Mouse (Mus musculus): ENCODE measurements around the gene Eapp.
"Not testable (repeated sequence)": the region's sequence is repeated elsewhere in the genome, so short reads cannot be mapped to it uniquely, and the experiment has no call there.

Gene Eapp

DNA sequence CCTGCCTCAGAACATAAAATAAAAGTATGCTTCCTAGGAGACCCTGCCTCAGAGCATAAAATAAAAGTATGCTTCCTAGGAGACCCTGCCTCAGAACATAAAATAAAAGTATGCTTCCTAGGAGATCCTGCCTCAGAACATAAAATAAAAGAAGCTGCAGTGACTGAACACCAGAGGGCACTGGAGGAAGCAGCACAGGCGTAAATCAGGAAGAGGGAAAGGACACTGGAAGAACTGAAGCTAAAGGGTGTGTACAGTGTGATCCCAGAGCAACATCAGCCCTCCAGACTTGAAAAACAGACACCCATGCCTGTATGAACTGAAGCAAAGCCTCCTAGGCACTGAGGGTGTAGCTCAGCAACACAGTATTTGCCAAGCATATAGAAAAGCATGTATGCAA is 12.5 kb downstream of the Eapp start:
- DNase-seq (ENCODE audit: low read depth, low spot score), result no peak

- no peak for DNase-seq (ENCODE audit: low read depth, low spot score)
These were observed 19.0 kb downstream of the Eapp start for GRCm38 (mm10) chr12:54676709-54677108.

GRCm38 (mm10) chr12:54675396-54675795 is 20.3 kb downstream of the Eapp start:
- DNase-seq (ENCODE audit: low read depth, low spot score), result no peak

GRCm38 (mm10) chr12:54671262-54671661 is 24.4 kb downstream of the Eapp start:
- no peak for DNase-seq (ENCODE audit: low read depth, low spot score)

DNA sequence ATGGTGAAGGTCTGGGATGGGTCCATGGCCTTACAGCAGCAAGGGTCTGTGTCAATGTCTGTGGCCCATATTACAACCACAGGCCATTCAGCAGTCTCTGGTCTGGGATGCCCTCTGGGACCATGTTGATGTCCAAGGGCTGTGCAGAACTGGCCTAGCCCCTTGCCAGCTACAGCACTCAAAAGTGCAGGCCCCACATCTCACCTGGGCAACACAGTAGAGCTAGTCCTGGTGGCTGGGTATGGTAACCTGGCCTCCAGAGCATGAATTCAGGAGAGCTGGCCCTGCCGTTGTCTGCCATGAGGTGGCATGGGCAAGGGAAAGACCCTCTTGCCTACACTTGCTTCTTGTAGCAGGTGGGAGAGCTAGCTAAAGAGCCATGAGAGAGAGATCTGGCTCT is 27.6 kb downstream of the Eapp start:
- DNase-seq (ENCODE audit: low read depth, low spot score), result no peak

- no peak for DNase-seq (ENCODE audit: low read depth, low spot score)
These were observed 30.2 kb downstream of the Eapp start for GRCm38 (mm10) chr12:54665526-54665925.

DNA sequence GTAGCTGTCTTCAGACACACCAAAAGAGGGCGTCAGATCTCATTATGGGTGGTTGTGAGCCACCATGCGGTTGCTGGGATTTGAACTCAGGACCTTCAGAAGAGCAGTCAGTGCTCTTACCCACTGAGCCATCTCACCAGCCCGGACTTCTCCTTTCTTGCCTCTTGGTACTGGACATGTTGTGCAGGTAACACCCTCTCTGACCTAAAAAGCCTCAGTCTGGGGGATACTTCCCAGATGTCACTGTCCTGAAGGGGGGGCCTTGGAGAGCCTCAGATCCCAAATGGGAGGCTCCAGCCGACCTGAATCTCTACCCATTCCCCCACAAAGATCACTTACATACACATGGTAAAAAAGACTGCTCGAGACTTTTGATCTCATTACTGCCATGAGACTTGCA is 34.2 kb downstream of the Eapp start:
- DNase-seq (ENCODE audit: low read depth, low spot score), result not testable (repeated sequence)

- no peak for DNase-seq (ENCODE audit: low read depth, low spot score)
These were observed 35.8 kb downstream of the Eapp start for GRCm38 (mm10) chr12:54659901-54660300.

DNA sequence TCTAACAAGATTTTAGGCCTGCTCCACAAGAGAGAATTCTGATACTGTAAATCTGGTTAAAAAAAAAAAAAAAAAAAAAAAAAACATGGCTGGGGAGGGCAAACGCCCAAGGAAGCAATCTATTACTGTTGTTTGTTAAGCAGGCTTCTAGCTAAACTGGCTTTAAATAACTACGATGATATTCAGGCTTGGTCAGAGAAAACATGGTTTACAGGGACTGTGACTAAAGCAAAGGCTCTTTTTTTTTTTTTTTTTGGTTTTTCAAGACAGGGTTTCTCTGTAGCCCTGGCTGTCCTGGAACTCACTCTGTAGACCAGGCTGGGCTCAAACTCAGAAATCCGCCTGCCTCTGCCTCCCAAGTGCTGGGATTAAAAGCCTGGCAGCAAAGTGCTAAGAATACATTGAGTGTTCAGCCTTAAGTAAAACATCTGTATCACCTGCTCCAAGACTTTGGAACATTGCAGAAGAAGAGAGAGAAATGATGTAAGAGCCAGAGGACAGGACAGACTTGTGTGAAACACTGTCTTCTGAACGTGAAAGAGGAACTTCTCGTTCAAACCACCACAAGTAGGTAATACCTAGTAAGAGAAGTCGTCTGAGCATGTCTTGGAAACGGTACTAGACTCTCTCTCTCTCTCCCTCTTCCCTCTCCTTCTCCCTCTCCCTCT is 37.1 kb downstream of the Eapp start:
- DNase-seq (ENCODE audit: low read depth, low spot score), result no peak

DNA sequence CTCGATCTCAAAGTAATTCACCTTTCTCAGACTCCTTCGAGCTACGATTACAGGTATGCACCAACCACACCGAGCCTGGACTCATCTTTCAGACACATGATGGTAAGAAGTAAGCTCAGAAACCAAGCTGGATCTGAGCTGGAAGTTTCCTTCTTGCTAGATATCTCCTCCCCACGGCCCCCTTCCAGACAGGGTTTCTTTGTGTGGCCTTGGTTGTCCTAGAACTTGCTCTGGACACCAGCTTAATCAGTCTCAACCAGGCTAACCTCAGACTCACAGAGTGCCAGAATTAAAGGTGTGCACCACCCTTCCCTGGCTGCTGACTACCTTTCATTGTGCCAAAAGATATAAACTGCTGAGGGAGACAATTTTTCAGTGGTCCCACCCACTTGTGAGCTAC is 37.7 kb downstream of the Eapp start:
- DNase-seq (ENCODE audit: low read depth, low spot score), result no peak

GRCm38 (mm10) chr12:54657226-54657625 is 38.5 kb downstream of the Eapp start:
- no peak for DNase-seq (ENCODE audit: low read depth, low spot score)

GRCm38 (mm10) chr12:54656396-54657171 is 39.1 kb downstream of the Eapp start, which contains the start of gene Sptssa:
Gene Sptssa, minus strand, starts transcription at chr12:54656573.
- peak; percentile 90 for DNase-seq (ENCODE audit: low read depth, low spot score)

DNA sequence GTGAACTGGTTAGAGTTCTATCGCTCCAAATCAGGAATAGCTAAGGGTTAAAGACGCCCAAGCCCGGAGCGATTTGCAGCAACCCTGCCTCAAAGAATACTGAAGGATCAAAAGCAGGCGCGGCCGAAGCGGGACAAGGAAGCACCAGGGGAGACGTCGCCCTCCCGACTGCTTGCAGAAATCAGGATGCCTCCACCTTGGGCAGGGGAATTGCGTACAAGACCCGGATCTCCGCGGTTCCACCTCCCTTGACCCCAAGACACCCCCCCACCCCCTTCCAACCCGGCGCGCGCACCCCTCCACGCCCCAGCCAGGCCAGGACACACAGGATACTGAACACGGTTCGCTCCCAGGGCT is 39.7 kb downstream of the Eapp start:
- peak; percentile 32 for DNase-seq (ENCODE audit: low read depth, low spot score)

GRCm38 (mm10) chr12:54655292-54656038 is 40.2 kb downstream of the Eapp start:
- no peak for DNase-seq (ENCODE audit: low read depth, low spot score)

- no peak for DNase-seq (ENCODE audit: low read depth, low spot score)
These were observed 41.0 kb downstream of the Eapp start for GRCm38 (mm10) chr12:54654741-54655140.

DNA sequence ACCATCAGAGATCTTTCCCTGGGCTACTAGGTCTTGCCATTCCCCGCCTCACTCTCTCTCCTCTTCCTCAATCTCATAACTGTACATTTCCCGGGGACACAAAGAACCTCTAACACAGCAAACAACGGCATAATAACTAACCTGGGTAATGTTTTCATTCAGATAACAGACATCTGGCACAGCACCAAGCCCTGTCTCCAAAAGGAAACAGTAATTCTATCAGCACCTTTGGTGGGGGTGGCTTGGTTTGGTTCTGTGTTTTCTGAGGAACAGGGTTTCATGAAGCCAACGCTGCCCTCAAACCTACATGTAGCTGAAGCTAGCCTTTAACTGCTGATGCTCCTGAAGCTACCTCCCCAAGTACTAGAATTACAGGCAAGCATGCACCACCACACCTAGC is 41.6 kb downstream of the Eapp start:
- DNase-seq (ENCODE audit: low read depth, low spot score), result no peak

DNA sequence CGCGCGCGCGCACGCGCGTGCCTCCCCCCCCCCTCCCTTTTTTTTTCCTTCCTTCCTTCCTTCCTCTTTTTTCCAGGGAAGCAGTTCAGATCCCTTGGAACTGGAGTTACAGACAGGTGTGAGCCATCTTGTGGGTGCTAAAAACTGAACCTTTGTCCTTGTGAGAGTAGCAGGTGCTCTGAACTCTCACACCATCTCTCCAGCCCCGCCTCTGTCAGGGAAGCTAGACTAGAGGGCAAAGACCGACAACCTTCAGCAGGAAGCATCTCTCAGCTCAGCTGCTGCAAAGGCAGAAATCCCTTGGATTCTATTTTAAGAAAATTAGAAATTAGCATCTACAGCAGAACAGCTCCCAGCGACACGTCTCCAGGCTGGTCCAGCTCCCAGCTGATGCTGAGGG is 43.4 kb downstream of the Eapp start:
- DNase-seq (ENCODE audit: low read depth, low spot score), result no peak

- no peak for DNase-seq (ENCODE audit: low read depth, low spot score)
These were observed 43.9 kb downstream of the Eapp start for GRCm38 (mm10) chr12:54651820-54652219.

- DNase-seq (ENCODE audit: low read depth, low spot score), result no peak
These were observed 44.5 kb downstream of the Eapp start for GRCm38 (mm10) chr12:54651158-54651557.

- DNase-seq (ENCODE audit: low read depth, low spot score), result no peak
These were observed 50.8 kb downstream of the Eapp start for GRCm38 (mm10) chr12:54644947-54645346.

DNA sequence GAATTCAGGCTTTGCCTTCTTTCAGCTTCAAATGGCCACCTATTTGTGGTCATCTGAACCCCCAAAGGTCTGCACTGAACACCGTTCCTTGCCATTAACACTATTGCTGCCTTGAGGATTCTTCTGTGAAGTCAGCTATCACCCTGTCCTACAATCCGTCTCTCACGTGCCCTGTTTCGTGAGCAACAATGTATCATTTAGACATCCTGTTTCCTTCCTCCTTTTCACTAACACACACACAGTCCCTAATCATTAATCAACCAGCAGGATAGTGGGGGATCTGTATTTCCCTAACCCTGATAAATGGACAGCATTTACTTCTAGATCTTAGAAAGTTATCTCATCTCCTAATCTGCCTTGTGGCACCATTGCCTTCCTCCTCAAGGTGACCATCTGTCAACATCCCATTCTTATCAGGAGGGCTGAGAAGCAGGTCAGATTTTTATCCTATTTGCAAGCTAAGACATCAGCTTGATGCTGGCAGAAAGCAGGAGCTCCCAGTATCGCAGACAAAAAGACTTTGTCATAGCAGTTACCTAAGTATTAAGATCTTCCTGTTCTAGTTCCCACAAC is 52.3 kb downstream of the Eapp start:
- no peak for DNase-seq (ENCODE audit: low read depth, low spot score)

- no peak for DNase-seq (ENCODE audit: low read depth, low spot score)
These were observed 54.3 kb downstream of the Eapp start for GRCm38 (mm10) chr12:54641374-54641773.
